Mouse (Mus musculus) heart, embryonic 16.5 days (tissue): Measurements from ENCODE around the gene Zmynd10. TPM values are rescaled to one million over a fixed set of nuclear protein-coding genes. Genes with fewer than 3 reads are reported as not detected.

Experiments used
- ATAC-seq: fragments of 200-750 bp; cut with Nextera tagmentation; replicated peaks from 2 replicates; pipeline ENCODE4 v1.8.0; 2017; ENCODE audit warnings: moderate number of reproducible peaks; ENCODE audit not compliant: insufficient read depth, low FRiP score; ENCODE audit errors: extremely low read depth
- H3K27ac ChIP-seq: fragments of 300-500 bp; sonication (generic); 2 replicates; pipeline ENCODE4 v1.5.1; 2014; ENCODE audit warnings: mild to moderate bottlenecking, low read length, control low read depth, moderate library complexity
- H3K27me3 ChIP-seq: fragments of 300-500 bp; sonication (generic); 2 replicates; pipeline ENCODE4 v1.6.1; 2014; ENCODE audit warnings: low read length, mixed read lengths; ENCODE audit not compliant: control insufficient read depth, insufficient read depth
- H3K36me3 ChIP-seq: fragments of 300-500 bp; sonication (generic); 2 replicates; pipeline ENCODE4 v1.6.1; 2014; ENCODE audit not compliant: control insufficient read depth, insufficient read depth
- H3K4me1 ChIP-seq: fragments of 300-500 bp; sonication (generic); 2 replicates; pipeline ENCODE4 v1.6.1; 2014; ENCODE audit warnings: low read length, mixed read lengths; ENCODE audit not compliant: control insufficient read depth, insufficient read depth
- H3K4me2 ChIP-seq: fragments of 300-500 bp; sonication (generic); 2 replicates; pipeline ENCODE4 v1.6.1; 2014; ENCODE audit warnings: low read depth, mild to moderate bottlenecking, control low read depth, low read length
- H3K4me3 ChIP-seq: fragments of 300-500 bp; sonication (generic); 2 replicates; pipeline ENCODE4 v1.5.1; 2014; ENCODE audit warnings: mild to moderate bottlenecking, control low read depth, low read length
- H3K9ac ChIP-seq: fragments of 300-500 bp; sonication (generic); 2 replicates; pipeline ENCODE4 v1.6.1; 2014; ENCODE audit warnings: low read length, control low read depth
- H3K9me3 ChIP-seq: fragments of 300-500 bp; sonication (generic); replicated peaks from 2 replicates; pipeline ENCODE4 v1.6.1; 2016; ENCODE audit warnings: low read length; ENCODE audit not compliant: control insufficient read depth
- WGBS: fragments of 180-500 bp; shearing (Covaris S2); extraction: QIAGEN DNeasy Blood & Tissue Kit; methylation state at CpG from one replicate; pipeline ENCODE4 v1.1.7; 2014; 5-methylcytosine and 5-hydroxymethylcytosine counted together
- polyA plus RNA-seq: library from polyadenylated mRNA; unstranded; fragments of >200 nt; fragmentation: Nextera tagmentation; extraction: Ambion mirVana; gene quantifications from 2 replicates; pipeline ENCODE4 v1.2.1, GENCODE M21; 2015

The Zmynd10 gene
- polyA plus RNA-seq, 1 experiment from 2014 or later = 1.7 TPM

DNA sequence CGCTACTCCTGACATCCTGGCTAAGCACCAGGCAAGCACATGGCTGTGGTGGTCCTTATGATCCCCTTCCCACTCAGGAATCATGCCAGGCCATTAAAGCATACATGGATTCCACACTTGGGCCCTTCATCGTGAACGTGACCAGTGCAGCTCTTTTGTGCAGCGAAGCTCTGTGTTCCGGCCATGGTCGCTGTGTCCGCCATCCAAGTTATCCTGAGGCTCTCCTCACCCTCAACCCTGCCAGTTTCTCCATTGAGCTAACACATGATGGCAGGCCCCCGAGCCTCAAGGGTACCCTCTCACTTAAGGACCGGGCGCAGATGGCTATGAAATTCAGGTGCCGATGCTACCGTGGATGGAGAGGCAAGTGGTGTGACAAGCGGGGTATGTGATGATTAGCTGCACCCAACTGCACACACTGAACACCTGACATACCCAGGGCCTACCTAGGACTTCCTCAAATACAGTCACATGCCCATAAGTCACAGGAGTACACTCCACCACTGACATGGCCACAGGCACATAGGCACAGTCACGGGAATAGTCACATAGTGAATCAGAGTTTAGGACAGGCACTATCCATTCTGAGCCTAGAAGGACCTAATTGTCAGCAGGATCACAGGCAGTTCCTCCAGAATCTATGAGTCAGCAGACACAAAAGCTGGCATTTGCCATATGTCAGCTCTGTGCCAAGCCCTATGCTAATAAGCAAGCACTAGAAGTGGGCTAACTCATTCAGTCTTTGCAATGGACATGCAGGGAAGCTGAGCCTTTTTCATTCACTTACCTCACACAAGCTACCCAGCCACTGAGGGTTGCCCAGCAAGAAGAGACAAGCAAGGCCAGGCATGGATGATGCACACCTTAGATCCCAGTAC is 32.2 kb downstream of the Zmynd10 start:
- H3K9me3 ChIP-seq = no peaks in the 10 kb centered on the region
- H3K9ac ChIP-seq = no peak overlapping the region
- peaks cover 31% of the 10 kb centered on the region for H3K4me1 ChIP-seq
- H3K4me3 ChIP-seq = no peak overlapping the region
- H3K4me2 ChIP-seq = no peak overlapping the region
- 92% methylated on average over 14 of the region's 14 CpGs for WGBS
- peaks cover 7% of the 10 kb centered on the region for H3K36me3 ChIP-seq
- no peak for ATAC-seq
- H3K27ac ChIP-seq = no peak overlapping the region
- no peaks in the 10 kb centered on the region for H3K27me3 ChIP-seq

DNA sequence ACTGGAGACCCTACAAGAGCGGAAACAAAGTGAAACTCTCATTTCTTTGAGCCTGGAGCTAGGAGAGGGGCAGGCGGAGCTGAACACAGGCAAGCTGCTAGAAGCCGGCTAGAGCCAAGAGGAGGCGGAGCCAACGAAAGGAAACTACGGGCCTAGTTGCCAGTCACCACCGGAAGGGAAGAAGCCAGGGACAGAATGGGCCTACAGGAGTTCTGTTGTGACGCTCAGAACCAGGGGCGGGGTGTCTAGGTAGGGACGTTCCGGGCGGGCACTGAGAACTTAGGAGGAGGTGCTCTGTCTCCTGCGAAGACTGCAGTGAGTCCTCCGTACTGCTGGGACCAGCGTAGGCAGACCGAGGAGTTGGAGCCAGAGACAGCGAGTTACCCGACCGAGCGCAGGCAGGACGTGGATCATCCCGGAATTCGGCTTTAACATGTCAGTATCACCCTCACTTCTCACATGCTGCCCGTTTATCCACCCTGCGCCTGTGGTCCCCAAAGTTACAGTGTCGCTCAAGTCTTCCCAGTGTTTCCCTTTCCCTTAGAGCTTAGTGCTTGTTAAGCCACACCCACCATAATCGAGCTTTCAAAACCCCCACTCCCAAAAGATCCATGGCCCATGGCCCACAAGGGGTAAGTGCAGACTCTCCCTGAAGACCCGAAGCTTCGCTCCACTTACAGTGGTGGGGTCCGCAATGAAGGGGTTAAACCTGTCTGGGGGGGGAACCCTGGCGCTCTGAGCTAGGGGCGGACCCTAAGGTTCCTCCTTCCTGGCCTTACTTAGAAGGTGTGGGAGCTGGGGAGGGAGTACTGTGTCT is 33.6 kb downstream of the Zmynd10 start, which contains the start of gene Hyal3:
Gene Hyal3, plus strand, starts transcription at position 318 of the 817 bp plus-strand sequence.
- WGBS = under 1% methylated on average over 32 of the region's 32 CpGs
- Histone ChIP-seq H3K9me3 (no peaks in the 10 kb centered on the region), H3K36me3 (peaks cover 3% of the 10 kb centered on the region; the same call in 1 of the 2 replicates), H3K4me2 (peak within 1 kb of the TSS; percentile 82), H3K4me1 (peaks cover 31% of the 10 kb centered on the region), H3K9ac (peak within 1 kb of the TSS; percentile 84), H3K27ac (peak within 1 kb of the TSS; percentile 88), H3K27me3 (no peaks in the 10 kb centered on the region), H3K4me3 (peak within 1 kb of the TSS; percentile 68)
- peak; percentile 77 for ATAC-seq

- no peak for ATAC-seq
- WGBS = 67% methylated on average over 4 of the region's 4 CpGs
- peaks cover 23% of the 10 kb centered on the region for H3K4me1 ChIP-seq
These were observed 34.5 kb downstream of the Zmynd10 start for GRCm38 (mm10) chr9:107581584-107581983.

DNA sequence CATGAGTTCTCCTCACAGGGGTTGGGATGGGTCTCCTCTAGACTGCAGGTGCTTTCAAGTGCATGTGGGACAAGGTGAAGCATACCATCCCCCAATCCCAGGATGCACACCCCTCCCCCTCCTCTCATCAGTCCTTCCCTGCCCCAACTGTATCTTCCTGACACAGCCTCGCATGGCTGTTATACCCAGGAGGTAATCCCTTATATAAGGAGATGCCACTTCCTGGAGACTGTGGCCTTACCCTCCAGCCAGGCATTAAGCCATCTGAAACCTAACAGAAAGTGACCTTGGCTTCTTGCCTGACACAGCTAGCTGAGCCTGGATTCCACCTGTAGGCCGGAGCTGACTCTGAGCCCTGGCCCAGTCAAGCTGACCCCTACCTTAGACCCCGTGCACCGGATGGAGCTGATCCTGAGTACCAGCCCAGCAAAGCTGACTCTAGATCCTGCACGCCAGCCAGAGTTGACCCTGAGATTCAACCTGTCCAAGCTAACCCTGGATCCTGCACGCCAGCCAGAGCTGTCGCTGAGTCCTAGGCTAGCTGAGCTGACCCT is 35.5 kb downstream of the Zmynd10 start:
- H3K4me2 ChIP-seq = no peak overlapping the region
- H3K27me3 ChIP-seq = no peaks in the 10 kb centered on the region
- ATAC-seq = no peak
- peaks cover 17% of the 10 kb centered on the region for H3K4me1 ChIP-seq
- H3K9me3 ChIP-seq = no peaks in the 10 kb centered on the region
- H3K36me3 ChIP-seq = peaks cover 3% of the 10 kb centered on the region; the same call in 1 of the 2 replicates
- no peak overlapping the region for H3K4me3 ChIP-seq
- no peak overlapping the region for H3K27ac ChIP-seq
- 92% methylated on average over 7 of the region's 7 CpGs for WGBS
- no peak overlapping the region for H3K9ac ChIP-seq

More at GRCm38 (mm10) chr9:107581584-107581983, 34.5 kb downstream of the Zmynd10 start:
- Histone ChIP-seq H3K27me3 (no peaks in the 10 kb centered on the region), H3K27ac (no peak overlapping the region), H3K9me3 (no peaks in the 10 kb centered on the region), H3K4me3 (peak overlapping the region; percentile 68), H3K36me3 (peaks cover 3% of the 10 kb centered on the region; the same call in 1 of the 2 replicates), H3K4me2 (peak overlapping the region; percentile 82), H3K9ac (peak overlapping the region; percentile 84)

- no peaks in the 10 kb centered on the region for H3K9me3 ChIP-seq
- no peak overlapping the region for H3K4me2 ChIP-seq
- H3K4me1 ChIP-seq = peaks cover 18% of the 10 kb centered on the region
- H3K27me3 ChIP-seq = no peaks in the 10 kb centered on the region
- no peak overlapping the region for H3K9ac ChIP-seq
- no peak overlapping the region for H3K4me3 ChIP-seq
- H3K27ac ChIP-seq = no peak overlapping the region
- 89% methylated on average over 14 of the region's 14 CpGs for WGBS
- no peak for ATAC-seq
- H3K36me3 ChIP-seq = peaks cover 3% of the 10 kb centered on the region; the same call in 1 of the 2 replicates
These were observed 36.1 kb downstream of the Zmynd10 start for GRCm38 (mm10) chr9:107583174-107583573.

- no peaks in the 10 kb centered on the region for H3K9me3 ChIP-seq
- no peaks in the 10 kb centered on the region for H3K27me3 ChIP-seq
- ATAC-seq = no peak
- no peak overlapping the region for H3K4me2 ChIP-seq
- peaks cover 40% of the 10 kb centered on the region for H3K4me1 ChIP-seq
- H3K9ac ChIP-seq = no peak overlapping the region
- 85% methylated on average over 5 of the region's 5 CpGs for WGBS
- peaks cover 11% of the 10 kb centered on the region for H3K36me3 ChIP-seq
- no peak overlapping the region for H3K27ac ChIP-seq
- H3K4me3 ChIP-seq = no peak overlapping the region
These were observed 39.4 kb downstream of the Zmynd10 start for GRCm38 (mm10) chr9:107586504-107586903.

- peak within 1 kb of the TSS; percentile 75 for H3K9ac ChIP-seq
- peak within 1 kb of the TSS; percentile 69 for H3K4me2 ChIP-seq
- 10% methylated on average over 46 of the region's 46 CpGs for WGBS
- H3K36me3 ChIP-seq = peaks cover 18% of the 10 kb centered on the region
- H3K4me3 ChIP-seq = peak within 1 kb of the TSS; percentile 69
- no peaks in the 10 kb centered on the region for H3K27me3 ChIP-seq
- H3K4me1 ChIP-seq = peaks cover 36% of the 10 kb centered on the region
- H3K9me3 ChIP-seq = no peaks in the 10 kb centered on the region
- peak within 1 kb of the TSS; percentile 62 for H3K27ac ChIP-seq
- ATAC-seq = peak; percentile 96
These were observed 40.1 kb downstream of the Zmynd10 start, which contains the start of gene Ifrd2 for GRCm38 (mm10) chr9:107586974-107587832. Gene Ifrd2 (plus strand): TSS chr9:107587642.
